Mouse (Mus musculus) bone marrow, adult 2 months (tissue): ENCODE results near the gene Aacs. TPM values are rescaled to one million over a fixed set of nuclear protein-coding genes. Genes with fewer than 3 reads are reported as not detected.
A peak's percentile ranks its signal among the peaks of the same experiment; 100 is the strongest.

Experiments
- H3K27ac ChIP-seq: fragments of 200-500 bp; 2 replicates; pipeline ENCODE4 v1.5.1; 2012; ENCODE audit warnings: low read depth, mild to moderate bottlenecking, control low read depth, inconsistent platforms, low read length; ENCODE audit not compliant: control insufficient read depth, poor library complexity, insufficient read depth
- H3K4me1 ChIP-seq: fragments of 200-500 bp; 2 replicates; pipeline ENCODE4 v1.6.1; 2011; ENCODE audit warnings: low read length; ENCODE audit not compliant: control insufficient read depth, insufficient read depth
- H3K4me3 ChIP-seq: fragments of 200-500 bp; replicated peaks from 2 replicates; pipeline ENCODE3; 2011; ENCODE audit warnings: mild to moderate bottlenecking, low read depth, low read length, control low read depth; ENCODE audit not compliant: control insufficient read depth
- CTCF ChIP-seq: fragments of 200-500 bp; IDR thresholded peaks from 2 replicates; pipeline ENCODE4 v1.5.1; 2011; ENCODE audit warnings: low read length, control low read depth; ENCODE audit not compliant: control insufficient read depth, insufficient read depth
- POLR2A ChIP-seq: fragments of 200-500 bp; IDR thresholded peaks from 2 replicates; pipeline ENCODE4 v1.6.1; 2011; ENCODE audit warnings: low read depth, mild to moderate bottlenecking, control low read depth, low read length, borderline replicate concordance; ENCODE audit not compliant: control insufficient read depth
- WGBS: fragments of 180-500 bp; shearing (Covaris S2); methylation state at CpG from one replicate; pipeline ENCODE4 v1.1.7; 2018; 5-methylcytosine and 5-hydroxymethylcytosine counted together
- polyA plus RNA-seq: library from polyadenylated mRNA; stranded (reverse); fragments of >200 nt; gene quantifications from 2 replicates; pipeline ENCODE4 v1.2.4, GENCODE M21; 2011; ENCODE audit warnings: low replicate concordance; ENCODE audit not compliant: missing spikeins, insufficient read depth, insufficient read length

Gene Aacs
- polyA plus RNA-seq, 1 experiment, result 18.4 TPM

GRCm38 (mm10) chr5:125526464-125526863, 50.9 kb downstream of the Aacs start:
- 77% methylated on average over 4 of the region's 4 CpGs for WGBS
- no peak overlapping the region for H3K4me3 ChIP-seq
- TF ChIP-seq CTCF (peak; percentile 54), POLR2A (no peak)
- H3K27ac ChIP-seq, result no peak overlapping the region
- peaks cover 3% of the 10 kb centered on the region; the same call in 1 of the 2 replicates for H3K4me1 ChIP-seq

GRCm38 (mm10) chr5:125529109-125529508, 53.5 kb downstream of the Aacs start:
- TF ChIP-seq CTCF (peak; percentile 81), POLR2A (no peak)
- no peak overlapping the region for H3K27ac ChIP-seq
- 4% methylated on average over 5 of the region's 5 CpGs for WGBS
- no peaks in the 10 kb centered on the region for H3K4me1 ChIP-seq
- no peak overlapping the region for H3K4me3 ChIP-seq

GRCm38 (mm10) chr5:125531634-125532033, 56.0 kb downstream of the Aacs start, which contains the start of gene Tmem132b:
Gene Tmem132b (plus strand): TSS chr5:125531774.
- WGBS, result 2% methylated on average over 25 of the region's 25 CpGs
- no peaks in the 10 kb centered on the region for H3K4me1 ChIP-seq
- TF ChIP-seq CTCF, result no peak
- TF ChIP-seq POLR2A, result no peak
- no peak within 1 kb of the TSS for H3K27ac ChIP-seq
- no peak within 1 kb of the TSS for H3K4me3 ChIP-seq

GRCm38 (mm10) chr5:125532191-125532544, 56.6 kb downstream of the Aacs start:
- Histone ChIP-seq H3K4me1 (no peaks in the 10 kb centered on the region), H3K27ac (no peak overlapping the region), H3K4me3 (no peak overlapping the region)
- TF ChIP-seq POLR2A, result no peak
- TF ChIP-seq CTCF, result no peak
- under 1% methylated on average over 29 of the region's 30 CpGs for WGBS

GRCm38 (mm10) chr5:125532545-125533224, 57.1 kb downstream of the Aacs start:
- 2% methylated on average over 62 of the region's 64 CpGs for WGBS
- H3K4me3 ChIP-seq, result no peak overlapping the region

GRCm38 (mm10) chr5:125533225-125533900, 57.7 kb downstream of the Aacs start:
- Histone ChIP-seq H3K4me3 (no peak overlapping the region), H3K4me1 (no peaks in the 10 kb centered on the region), H3K27ac (no peak overlapping the region)
- TF ChIP-seq POLR2A (no peak), CTCF (no peak)
- WGBS, result 6% methylated on average over 24 of the region's 24 CpGs

More at GRCm38 (mm10) chr5:125532545-125533224, 57.1 kb downstream of the Aacs start:
- TF ChIP-seq POLR2A, result no peak
- no peak for TF ChIP-seq CTCF
- no peaks in the 10 kb centered on the region for H3K4me1 ChIP-seq
- no peak overlapping the region for H3K27ac ChIP-seq

GRCm38 (mm10) chr5:125534168-125534610, 58.6 kb downstream of the Aacs start:
- Histone ChIP-seq H3K4me3 (no peak overlapping the region), H3K4me1 (no peaks in the 10 kb centered on the region), H3K27ac (no peak overlapping the region)
- no peak for TF ChIP-seq POLR2A
- TF ChIP-seq CTCF, result no peak
- WGBS, result 6% methylated on average over 7 of the region's 7 CpGs

GRCm38 (mm10) chr5:125534611-125535324, 59.2 kb downstream of the Aacs start:
- WGBS, result 5% methylated on average over 26 of the region's 26 CpGs
- Histone ChIP-seq H3K4me1 (no peaks in the 10 kb centered on the region), H3K27ac (no peak overlapping the region), H3K4me3 (no peak overlapping the region)
- TF ChIP-seq POLR2A (no peak), CTCF (no peak)
